Mouse (Mus musculus) neural tube, embryonic 13.5 days (tissue): ENCODE measurements around the gene Klhdc8b. TPM values are rescaled to one million over a fixed set of nuclear protein-coding genes. Genes with fewer than 3 reads are reported as not detected.

Experiments
- ATAC-seq: fragments of 200-750 bp; cut with Nextera tagmentation; 2 replicates; pipeline ENCODE4 v1.8.0; 2017; ENCODE audit warnings: low read depth, mild to moderate bottlenecking, moderate TSS enrichment, moderate library complexity
- H3K27ac ChIP-seq: fragments of 300-500 bp; sonication (generic); replicated peaks from 2 replicates; pipeline ENCODE4 v1.5.1; 2015; ENCODE audit warnings: moderate library complexity, mild to moderate bottlenecking, inconsistent platforms
- H3K27me3 ChIP-seq: fragments of 300-500 bp; sonication (generic); 2 replicates; pipeline ENCODE4 v1.6.1; 2015; ENCODE audit warnings: mild to moderate bottlenecking, inconsistent platforms
- H3K36me3 ChIP-seq: fragments of 300-500 bp; sonication (generic); 2 replicates; pipeline ENCODE4 v1.6.1; 2015; ENCODE audit warnings: mild to moderate bottlenecking, inconsistent platforms
- H3K4me1 ChIP-seq: fragments of 300-500 bp; sonication (generic); replicated peaks from 2 replicates; pipeline ENCODE4 v1.6.1; 2015; ENCODE audit warnings: inconsistent platforms
- H3K4me2 ChIP-seq: fragments of 300-500 bp; sonication (generic); 2 replicates; pipeline ENCODE4 v1.6.1; 2015; ENCODE audit warnings: inconsistent platforms, mild to moderate bottlenecking, moderate library complexity
- H3K4me3 ChIP-seq: fragments of 300-500 bp; sonication (generic); 2 replicates; pipeline ENCODE4 v1.5.1; 2015; ENCODE audit warnings: mild to moderate bottlenecking, inconsistent platforms
- H3K9ac ChIP-seq: fragments of 300-500 bp; sonication (generic); 2 replicates; pipeline ENCODE4 v1.6.1; 2015; ENCODE audit warnings: moderate library complexity, mild to moderate bottlenecking, inconsistent platforms
- H3K9me3 ChIP-seq: fragments of 300-500 bp; sonication (generic); 2 replicates; pipeline ENCODE4 v1.6.1; 2016; ENCODE audit warnings: inconsistent platforms
- WGBS: fragments of 180-500 bp; shearing (Covaris S2); methylation state at CpG from one replicate; pipeline ENCODE4 v1.1.7; 2015; 5-methylcytosine and 5-hydroxymethylcytosine counted together
- polyA plus RNA-seq: library from polyadenylated mRNA; unstranded; fragments of >200 nt; fragmentation: Nextera tagmentation; extraction: Ambion mirVana; gene quantifications from 2 replicates; pipeline ENCODE4 v1.2.1, GENCODE M21; 2015

Gene Klhdc8b
- polyA plus RNA-seq, 1 experiment from 2014 or later: 86.4 TPM

DNA sequence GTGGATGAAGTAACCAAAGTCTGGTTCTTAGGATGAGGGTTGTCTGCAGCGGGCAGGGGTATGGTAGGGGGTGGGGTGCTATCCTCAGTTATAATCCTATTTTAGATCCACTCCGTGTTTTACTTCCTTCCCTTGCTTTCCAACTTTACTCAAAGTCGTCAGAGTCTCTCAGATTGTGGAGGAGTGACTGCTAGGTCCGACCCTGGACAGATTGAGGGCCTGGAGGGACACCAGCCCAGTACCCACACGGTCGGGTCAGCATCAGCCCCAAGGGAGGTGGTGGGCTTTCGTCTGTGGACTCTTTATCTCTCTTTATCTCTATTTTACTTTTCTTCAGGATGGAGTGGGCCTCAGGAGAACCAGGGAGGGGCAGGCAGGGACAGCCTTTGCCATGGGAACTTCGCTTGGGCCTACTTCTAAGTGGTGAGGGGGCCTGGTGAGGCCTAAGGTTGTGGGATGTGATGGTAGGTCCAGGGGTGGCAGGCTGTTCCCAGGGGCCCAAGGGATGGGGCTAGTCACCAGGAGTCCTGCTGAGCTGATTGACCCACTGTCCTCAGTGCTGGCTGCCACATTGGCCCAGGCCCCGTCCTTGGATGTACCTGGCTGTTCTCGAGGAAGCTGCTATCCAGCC, 18.5 kb upstream of the Klhdc8b start, which contains the start of gene Lamb2:
TSS of gene Lamb2 (plus strand) at position 16 of the 631 bp plus-strand sequence.
- no peaks in the 10 kb centered on the region for H3K9me3 ChIP-seq
- H3K4me2 ChIP-seq: peak within 1 kb of the TSS; percentile 57
- peaks cover 6% of the 10 kb centered on the region; the same call in 1 of the 2 replicates for H3K36me3 ChIP-seq
- H3K9ac ChIP-seq: peak within 1 kb of the TSS; percentile 68
- peak within 1 kb of the TSS; percentile 24; the same call in 1 of the 2 replicates for H3K27ac ChIP-seq
- peak within 1 kb of the TSS; percentile 41 for H3K4me3 ChIP-seq
- WGBS: 7% methylated on average over 10 of the region's 10 CpGs
- H3K27me3 ChIP-seq: no peaks in the 10 kb centered on the region
- 0 out of 2 replicates have a peak, but pooled peaks have one; percentile 13 for ATAC-seq
- peaks cover 27% of the 10 kb centered on the region for H3K4me1 ChIP-seq

DNA sequence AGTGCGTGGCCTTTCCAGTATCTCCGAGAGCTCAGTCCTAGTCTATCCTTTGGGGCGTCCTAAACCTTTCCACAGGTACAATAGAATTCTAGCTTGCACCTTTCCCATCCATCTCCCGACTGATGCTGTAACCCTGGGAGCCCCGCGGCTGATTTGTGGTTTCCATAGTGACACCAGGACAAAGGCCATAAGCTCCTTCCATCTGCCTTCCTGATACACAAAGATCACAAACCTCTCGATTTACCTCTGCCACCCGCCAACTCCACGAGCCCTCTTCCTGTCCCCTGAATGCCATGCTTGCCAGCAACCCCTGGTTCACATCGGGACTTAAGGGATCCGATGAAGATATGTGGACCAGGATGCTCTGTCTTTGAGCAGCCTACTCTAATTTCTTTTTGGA, 17.9 kb upstream of the Klhdc8b start:
- Histone ChIP-seq H3K4me3 (peak overlapping the region; percentile 38; the same call in 1 of the 2 replicates), H3K9ac (no peak overlapping the region), H3K36me3 (peaks cover 6% of the 10 kb centered on the region; the same call in 1 of the 2 replicates), H3K4me2 (peak overlapping the region; percentile 57), H3K27me3 (no peaks in the 10 kb centered on the region), H3K9me3 (no peaks in the 10 kb centered on the region), H3K4me1 (peaks cover 27% of the 10 kb centered on the region), H3K27ac (0 out of 2 replicates have a peak overlapping the region, but pooled peaks have one; percentile 24)
- 31% methylated on average over 11 of the region's 11 CpGs for WGBS
- peak; percentile 16; the same call in 1 of the 2 replicates for ATAC-seq

DNA sequence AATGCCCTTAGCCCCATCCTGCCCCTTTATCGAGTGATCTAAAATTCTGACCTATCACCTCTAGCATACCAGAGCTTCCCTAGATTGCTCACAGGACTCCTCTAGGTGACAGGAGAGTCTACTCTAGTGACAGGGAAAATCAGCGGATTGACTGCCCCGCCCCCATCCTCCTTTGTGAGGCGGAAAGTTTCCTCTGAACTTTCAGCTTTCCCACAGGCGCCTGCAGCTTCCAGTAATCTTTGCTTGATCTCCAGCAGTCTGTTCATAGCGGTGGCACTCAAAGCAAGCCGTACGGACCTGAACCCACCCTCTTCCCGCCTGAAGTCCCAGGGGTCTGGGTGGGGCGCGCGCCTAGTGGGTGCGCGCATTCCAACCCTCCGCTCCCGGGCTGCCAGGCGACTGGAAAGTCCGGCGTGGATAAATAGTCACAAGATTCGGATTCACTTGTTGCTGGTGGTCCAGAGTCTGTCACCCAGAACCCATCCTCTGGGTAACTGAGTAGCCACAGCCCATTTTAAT, 17.3 kb upstream of the Klhdc8b start:
- peaks cover 6% of the 10 kb centered on the region; the same call in 1 of the 2 replicates for H3K36me3 ChIP-seq

DNA sequence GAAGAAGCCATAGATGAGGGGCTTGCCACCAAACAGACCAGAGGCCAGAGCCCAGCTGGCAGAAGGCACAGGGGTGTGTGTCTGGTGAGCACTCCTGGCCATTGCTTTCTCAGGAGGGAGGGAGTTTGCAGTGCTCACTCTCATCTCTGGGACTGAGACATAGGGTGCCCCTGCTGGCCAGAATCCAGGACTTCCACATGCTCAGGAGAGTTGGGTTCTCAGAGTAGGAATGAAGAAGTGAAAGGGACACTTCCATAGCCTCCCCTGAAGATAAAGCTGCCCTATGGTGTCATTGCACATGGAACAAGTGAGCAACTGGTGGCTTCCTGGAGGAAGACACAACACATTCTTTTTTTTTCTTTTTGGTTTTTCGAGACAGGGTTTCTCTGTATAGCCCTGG, 13.1 kb upstream of the Klhdc8b start:
- Histone ChIP-seq H3K9me3 (no peaks in the 10 kb centered on the region), H3K27ac (no peak overlapping the region), H3K4me3 (no peak overlapping the region), H3K27me3 (no peaks in the 10 kb centered on the region), H3K36me3 (no peaks in the 10 kb centered on the region), H3K4me2 (no peak overlapping the region), H3K4me1 (peaks cover 11% of the 10 kb centered on the region), H3K9ac (no peak overlapping the region)
- 58% methylated on average over 1 of the region's 1 CpGs for WGBS
- no peak for ATAC-seq

More for the DNA sequence above, 17.3 kb upstream of the Klhdc8b start:
- H3K4me2 ChIP-seq: peak overlapping the region; percentile 57
- H3K4me1 ChIP-seq: peaks cover 27% of the 10 kb centered on the region
- H3K9ac ChIP-seq: peak overlapping the region; percentile 58
- peak overlapping the region; percentile 38 for H3K4me3 ChIP-seq
- H3K27ac ChIP-seq: peak overlapping the region; percentile 24; the same call in 1 of the 2 replicates
- no peaks in the 10 kb centered on the region for H3K27me3 ChIP-seq
- WGBS: under 1% methylated on average over 20 of the region's 20 CpGs
- H3K9me3 ChIP-seq: no peaks in the 10 kb centered on the region
- ATAC-seq: peak; percentile 74

DNA sequence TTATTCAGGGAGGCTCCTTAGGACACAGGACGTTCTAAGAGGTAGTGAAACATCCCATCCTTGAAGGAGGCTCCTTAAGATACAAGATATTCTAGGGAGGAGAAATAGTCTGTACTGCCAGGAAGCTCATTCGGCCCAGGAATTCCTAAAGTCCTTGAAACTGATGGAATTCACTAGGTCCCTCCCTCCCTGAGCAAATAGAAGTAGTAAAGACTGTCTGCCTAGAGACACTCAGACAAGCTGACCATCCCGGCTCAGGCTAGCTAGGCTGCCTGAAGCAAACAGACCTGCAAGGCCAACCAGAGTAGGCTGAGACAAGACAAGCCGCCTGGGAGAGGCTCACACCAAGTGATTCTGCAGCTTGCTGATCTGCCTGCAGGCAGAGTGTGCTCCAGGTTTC, 8.5 kb upstream of the Klhdc8b start:
- Histone ChIP-seq H3K4me2 (no peak overlapping the region), H3K9ac (no peak overlapping the region), H3K9me3 (no peaks in the 10 kb centered on the region), H3K4me3 (no peak overlapping the region), H3K36me3 (peaks cover 28% of the 10 kb centered on the region), H3K27me3 (no peaks in the 10 kb centered on the region), H3K4me1 (no peaks in the 10 kb centered on the region), H3K27ac (no peak overlapping the region)
- 69% methylated on average over 4 of the region's 4 CpGs for WGBS
- ATAC-seq: no peak

DNA sequence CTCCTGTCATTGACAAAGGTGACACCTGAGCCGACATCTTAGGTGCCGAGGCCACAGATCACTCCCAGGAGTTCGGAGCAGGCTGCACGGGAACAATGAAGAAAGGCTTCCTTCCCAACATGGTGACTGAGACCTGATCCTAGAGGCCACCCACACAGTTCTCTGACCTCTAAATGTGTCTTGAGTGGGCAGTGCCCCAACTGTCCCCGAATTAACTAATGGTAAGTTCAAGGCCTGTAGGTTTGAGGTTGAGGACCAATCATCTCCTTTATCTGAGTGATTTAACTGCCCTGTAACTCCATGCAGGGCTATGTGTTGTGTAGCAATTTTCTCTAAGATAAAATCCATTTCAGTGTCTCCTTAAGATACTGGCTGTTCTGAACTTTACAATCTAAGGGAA, 8.0 kb upstream of the Klhdc8b start:
- H3K4me2 ChIP-seq: no peak overlapping the region
- H3K27ac ChIP-seq: no peak overlapping the region
- no peak overlapping the region for H3K4me3 ChIP-seq
- no peak overlapping the region for H3K9ac ChIP-seq
- ATAC-seq: no peak
- H3K4me1 ChIP-seq: no peaks in the 10 kb centered on the region
- peaks cover 32% of the 10 kb centered on the region for H3K36me3 ChIP-seq
- H3K9me3 ChIP-seq: no peaks in the 10 kb centered on the region
- 80% methylated on average over 5 of the region's 5 CpGs for WGBS
- no peaks in the 10 kb centered on the region for H3K27me3 ChIP-seq

DNA sequence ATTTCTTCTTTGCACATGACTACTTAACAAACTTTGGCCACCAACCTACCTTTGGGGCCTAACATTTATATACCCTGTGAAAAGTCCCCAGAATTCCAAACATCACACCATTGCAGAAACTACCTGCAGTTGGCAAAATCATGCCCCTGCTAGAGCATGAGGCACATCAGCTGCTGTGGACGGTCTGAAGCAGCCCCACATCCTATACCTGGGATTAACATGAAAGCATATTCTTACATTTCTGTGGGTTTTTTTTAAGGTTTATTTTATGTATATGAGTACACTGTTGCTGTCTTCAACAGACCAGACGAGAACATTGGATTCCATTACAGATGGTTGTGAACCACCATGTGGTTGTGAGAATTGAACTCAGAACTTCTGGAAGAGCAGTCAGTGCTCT, 4.8 kb upstream of the Klhdc8b start:
- Histone ChIP-seq H3K27me3 (no peaks in the 10 kb centered on the region), H3K4me1 (peaks cover 11% of the 10 kb centered on the region), H3K27ac (no peak overlapping the region), H3K36me3 (peaks cover 52% of the 10 kb centered on the region), H3K4me3 (no peak overlapping the region), H3K9ac (no peak overlapping the region), H3K9me3 (no peaks in the 10 kb centered on the region), H3K4me2 (no peak overlapping the region)
- 95% methylated on average over 2 of the region's 2 CpGs for WGBS
- ATAC-seq: no peak

DNA sequence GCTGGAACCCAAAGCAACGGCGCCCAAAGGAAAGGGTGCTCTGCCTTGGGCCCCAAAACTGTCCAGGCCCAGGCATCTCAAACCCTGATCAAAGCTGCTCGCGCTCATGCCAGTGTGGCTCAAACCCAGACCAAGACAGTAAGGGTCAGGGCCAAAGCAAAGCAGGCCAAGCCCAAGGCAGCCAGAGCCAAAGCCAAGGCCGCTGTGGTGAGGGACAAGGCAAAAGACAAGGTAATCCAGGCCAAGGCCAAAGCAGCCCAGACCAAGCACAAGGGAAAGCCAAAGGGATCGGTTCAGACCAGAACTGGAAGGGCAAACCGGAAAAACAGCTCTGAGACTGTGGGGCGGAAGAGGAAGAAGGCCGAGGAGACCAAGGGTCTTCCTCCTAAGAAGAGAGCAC, 2.3 kb upstream of the Klhdc8b start:
- Histone ChIP-seq H3K4me2 (no peak overlapping the region), H3K36me3 (peaks cover 52% of the 10 kb centered on the region), H3K27ac (no peak overlapping the region), H3K4me1 (peaks cover 21% of the 10 kb centered on the region), H3K9me3 (no peaks in the 10 kb centered on the region), H3K9ac (no peak overlapping the region), H3K4me3 (no peak overlapping the region), H3K27me3 (0 out of 2 replicates have a peak, but pooled peaks cover 3% of the 10 kb centered on the region)
- ATAC-seq: no peak
- 96% methylated on average over 9 of the region's 9 CpGs for WGBS

DNA sequence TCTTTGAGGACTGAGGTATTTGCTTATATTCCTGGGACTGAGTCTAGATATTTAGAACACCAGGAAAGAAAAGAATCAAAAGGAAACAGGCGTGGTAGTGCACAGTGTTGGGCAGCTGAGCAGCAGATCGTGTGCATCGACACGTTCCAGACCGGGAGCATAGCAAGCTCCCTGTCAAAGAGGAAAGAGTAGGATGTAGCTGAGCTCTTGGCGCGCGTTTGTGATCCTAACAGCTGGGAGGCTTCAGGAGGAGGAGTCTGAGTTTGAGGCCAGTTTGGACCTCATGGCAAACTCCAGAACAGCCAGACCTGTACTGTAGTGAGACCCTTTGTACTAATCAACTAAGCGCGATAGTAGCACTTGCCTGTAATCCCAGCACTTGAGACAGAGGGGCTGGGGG, 811 bp upstream of the Klhdc8b start:
- Histone ChIP-seq H3K9ac (no peak overlapping the region), H3K27me3 (0 out of 2 replicates have a peak, but pooled peaks cover 8% of the 10 kb centered on the region), H3K4me3 (no peak overlapping the region), H3K36me3 (peaks cover 47% of the 10 kb centered on the region), H3K27ac (no peak overlapping the region), H3K4me2 (peak overlapping the region; percentile 93; the same call in 1 of the 2 replicates), H3K4me1 (peaks cover 21% of the 10 kb centered on the region), H3K9me3 (no peaks in the 10 kb centered on the region)
- 90% methylated on average over 10 of the region's 10 CpGs for WGBS
- ATAC-seq: no peak

DNA sequence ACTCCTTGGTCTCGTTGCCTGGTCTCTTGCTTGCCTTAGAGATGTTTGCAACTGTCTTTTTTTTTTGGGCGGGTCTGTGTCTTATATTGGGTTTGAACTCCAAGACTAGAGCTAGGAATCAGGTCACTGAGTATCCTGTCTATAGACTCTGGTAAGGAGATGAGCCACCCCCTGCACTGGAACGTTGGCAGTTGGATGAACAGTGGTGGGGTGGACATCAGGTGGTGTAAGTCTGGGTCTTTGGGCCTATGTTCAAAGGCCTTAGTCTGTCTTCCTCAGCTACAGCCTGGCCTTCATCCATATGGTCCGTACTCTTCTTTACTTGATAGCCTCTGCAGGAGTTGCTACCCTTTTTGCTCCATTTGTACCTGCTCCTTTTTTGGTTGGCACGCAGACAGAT, 294 bp upstream of the Klhdc8b start:
- peak overlapping the region; percentile 91; the same call in 1 of the 2 replicates for H3K9ac ChIP-seq

DNA sequence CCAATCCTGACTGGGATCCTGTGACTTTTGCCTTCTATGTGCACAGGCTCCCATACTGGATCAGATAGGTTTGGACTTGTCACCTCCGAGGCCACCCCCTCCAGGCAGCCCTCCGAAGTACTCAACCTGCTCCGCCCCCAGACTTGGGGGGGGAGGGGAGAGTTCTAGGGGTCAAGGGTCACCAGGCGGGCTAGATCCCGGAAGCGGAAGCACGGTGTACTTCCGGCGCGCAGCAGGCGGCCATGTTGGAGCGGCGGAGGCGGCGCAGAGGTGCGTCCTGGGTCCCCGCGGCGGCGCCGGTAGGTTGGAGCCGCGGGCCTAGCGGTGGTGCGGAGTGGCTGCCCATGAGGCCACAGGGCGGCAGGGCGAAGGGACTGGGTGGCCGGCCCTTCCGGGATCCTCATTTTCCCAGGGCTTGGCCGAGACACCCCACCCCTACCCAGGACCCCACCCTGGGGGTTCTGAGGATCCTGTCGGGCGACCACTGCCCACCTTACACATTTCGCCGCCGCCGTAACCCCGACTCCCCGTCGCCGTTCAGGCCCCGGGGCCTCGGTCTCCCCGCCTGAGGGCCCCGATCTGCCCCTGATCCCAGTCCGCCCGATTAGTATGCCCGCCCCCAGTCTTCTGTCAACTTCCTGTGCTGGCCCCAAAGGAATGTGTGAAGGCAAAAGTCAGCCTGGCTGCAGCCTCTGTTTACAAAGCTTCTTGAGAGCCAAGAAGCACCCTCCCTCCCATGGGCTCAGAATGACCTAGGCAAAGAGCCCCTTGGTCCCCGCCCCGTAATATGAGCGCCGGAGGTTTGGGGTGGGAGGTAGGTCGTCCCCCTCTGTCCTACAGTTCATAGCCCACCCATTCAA, 832 bp downstream of the Klhdc8b start, which contains the start of gene Ccdc71:
TSS of gene Ccdc71 (plus strand) at position 209 of the 860 bp plus-strand sequence.
- ATAC-seq: peak; percentile 83
- Histone ChIP-seq H3K4me3 (peak within 1 kb of the TSS; percentile 85), H3K4me1 (peaks cover 21% of the 10 kb centered on the region), H3K9ac (peak within 1 kb of the TSS; percentile 91), H3K27me3 (peaks cover 9% of the 10 kb centered on the region; the same call in 1 of the 2 replicates), H3K4me2 (peak within 1 kb of the TSS; percentile 93), H3K36me3 (peaks cover 31% of the 10 kb centered on the region), H3K27ac (peak within 1 kb of the TSS; percentile 90), H3K9me3 (no peaks in the 10 kb centered on the region)
- WGBS: under 1% methylated on average over 51 of the region's 52 CpGs

More for the DNA sequence above, 294 bp upstream of the Klhdc8b start:
- 88% methylated on average over 5 of the region's 5 CpGs for WGBS
- H3K9me3 ChIP-seq: no peaks in the 10 kb centered on the region
- H3K4me1 ChIP-seq: peaks cover 21% of the 10 kb centered on the region
- peaks cover 9% of the 10 kb centered on the region; the same call in 1 of the 2 replicates for H3K27me3 ChIP-seq
- peaks cover 42% of the 10 kb centered on the region for H3K36me3 ChIP-seq
- H3K4me3 ChIP-seq: peak overlapping the region; percentile 85
- H3K4me2 ChIP-seq: peak overlapping the region; percentile 93
- H3K27ac ChIP-seq: no peak overlapping the region
- no peak for ATAC-seq
